Mouse (Mus musculus) Patski (cell line): ENCODE measurements at regions not wholly inside any gene's neighbourhood (a gene's known extent, or its start where the extent isn't known, plus 50 kb on each side); places are given as distances from the start of the nearest gene placed in this dataset.

ENCODE experiments used
- ATAC-seq: fragments of 100-300 bp; one replicate; pipeline ENCODE4 v1.8.0; 2021
- CTCF ChIA-PET: fragments of 350-600 bp; sonication (Branson Sonifier 250); formaldehyde crosslinking; loops from one replicate; lab custom pipeline; 2022; ENCODE audit warnings: inconsistent platforms; lab: Charles Lee
- POLR2A ChIA-PET: fragments of 350-600 bp; sonication (Branson Sonifier 250); formaldehyde crosslinking; loops from one replicate; lab custom pipeline; 2022; ENCODE audit warnings: antibody characterized with exemption, inconsistent platforms; lab: Charles Lee
- DNase-seq: peaks from one replicate; pipeline ENCODE4 v3.0.0-alpha.2; 2011; ENCODE audit warnings: low read depth, low spot score
- H3K27me3 ChIP-seq: fragments of 371-371 bp; one replicate; pipeline ENCODE4 v1.5.1; 2021
- CTCF ChIP-seq: fragments of 100-300 bp; IDR thresholded peaks from one replicate; pipeline ENCODE4 v1.5.1; 2021
- in situ Hi-C: fragments of 300-500 bp; cut with MboI; formaldehyde crosslinking; loops from 3 replicates; pipeline ENCODE4 v1.11.1; 2018; ENCODE audit warnings: low pct_unique_long_range_greater_than_20kb, mixed read lengths

- POLR2A ChIA-PET: no interaction called here
- ATAC-seq (no peak), DNase-seq (no peak)
- in situ Hi-C loops: no loop called here
- CTCF ChIA-PET: interaction anchor here (0.9 kb wide), 1 partner anchor 35 kb away, joined by 3 read pairs; no protein-coding TSS in a partner anchor
- H3K27me3 ChIP-seq: no peaks in the 10 kb centered on the region
- no peak for TF ChIP-seq CTCF
These were observed 335.6 kb downstream of the Tmem38b start for GRCm38 (mm10) chr4:54161337-54161993.

GRCm38 (mm10) chr4:54162308-54162707, 336.5 kb downstream of the Tmem38b start:
- POLR2A ChIA-PET: no interaction called here
- TF ChIP-seq CTCF: no peak
- H3K27me3 ChIP-seq: no peaks in the 10 kb centered on the region
- ATAC-seq (no peak), DNase-seq (no peak)
- CTCF ChIA-PET: no interaction called here
- in situ Hi-C loops: no loop called here

GRCm38 (mm10) chr4:54170202-54170931, 344.5 kb downstream of the Tmem38b start:
- TF ChIP-seq CTCF: no peak
- DNase-seq: no peak
- in situ Hi-C loops: no loop called here
- CTCF ChIA-PET: no interaction called here
- POLR2A ChIA-PET: no interaction called here
- H3K27me3 ChIP-seq: no peaks in the 10 kb centered on the region
- ATAC-seq: no peak

- ChIA-PET POLR2A (no interaction called here), CTCF (no interaction called here)
- in situ Hi-C loops: no loop called here
- ATAC-seq (no peak), DNase-seq (no peak)
- peaks cover 3% of the 10 kb centered on the region for H3K27me3 ChIP-seq
- TF ChIP-seq CTCF: no peak
These were observed 358.4 kb downstream of the Tmem38b start for GRCm38 (mm10) chr4:54184213-54184612.

GRCm38 (mm10) chr4:54195734-54196133, 369.9 kb downstream of the Tmem38b start:
- ChIA-PET CTCF (no interaction called here), POLR2A (no interaction called here)
- ATAC-seq: no peak
- no peak for TF ChIP-seq CTCF
- no peak for DNase-seq
- no peaks in the 10 kb centered on the region for H3K27me3 ChIP-seq
- in situ Hi-C loops: no loop called here

GRCm38 (mm10) chr4:54202440-54202839, 376.6 kb downstream of the Tmem38b start:
- H3K27me3 ChIP-seq: no peaks in the 10 kb centered on the region
- in situ Hi-C loops: no loop called here
- DNase-seq: no peak

DNA sequence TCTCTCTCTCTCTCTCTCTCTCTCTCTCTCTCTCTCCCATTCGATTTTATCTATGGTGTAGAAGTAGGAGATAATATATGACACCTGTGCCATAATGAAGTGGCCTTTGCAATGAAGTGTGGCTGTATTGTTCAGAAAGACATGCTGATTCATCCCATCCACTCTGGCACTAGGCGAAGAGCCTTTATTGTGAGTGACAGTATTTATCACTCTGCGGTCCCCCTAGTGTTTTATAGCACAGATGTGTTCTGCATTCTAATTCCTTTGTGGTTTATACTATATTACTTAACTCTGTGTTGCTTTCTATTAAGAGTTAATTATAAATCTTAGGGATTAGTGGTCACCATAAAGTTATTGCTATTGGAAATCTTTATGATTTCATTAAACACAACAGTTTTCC, 398.7 kb downstream of the Tmem38b start:
- no peak for DNase-seq
- ATAC-seq: no peak
- TF ChIP-seq CTCF: no peak
- ChIA-PET CTCF (no interaction called here), POLR2A (no interaction called here)
- in situ Hi-C loops: no loop called here
- no peaks in the 10 kb centered on the region for H3K27me3 ChIP-seq

More at GRCm38 (mm10) chr4:54202440-54202839, 376.6 kb downstream of the Tmem38b start:
- CTCF ChIA-PET: no interaction called here
- POLR2A ChIA-PET: no interaction called here
- ATAC-seq: no peak
- TF ChIP-seq CTCF: no peak
